Mouse (Mus musculus): ENCODE measurements around the gene Slc12a3. TPM values are rescaled to one million over a fixed set of nuclear protein-coding genes. Genes with fewer than 3 reads are reported as not detected.
A peak's percentile ranks its signal among the peaks of the same experiment; 100 is the strongest.
"Not testable (repeated sequence)": the region's sequence is repeated elsewhere in the genome, so short reads cannot be mapped to it uniquely, and the experiment has no call there.

Gene Slc12a3
- polyA plus RNA-seq, 1 experiment from 2014 or later: 0.51 TPM

DNA sequence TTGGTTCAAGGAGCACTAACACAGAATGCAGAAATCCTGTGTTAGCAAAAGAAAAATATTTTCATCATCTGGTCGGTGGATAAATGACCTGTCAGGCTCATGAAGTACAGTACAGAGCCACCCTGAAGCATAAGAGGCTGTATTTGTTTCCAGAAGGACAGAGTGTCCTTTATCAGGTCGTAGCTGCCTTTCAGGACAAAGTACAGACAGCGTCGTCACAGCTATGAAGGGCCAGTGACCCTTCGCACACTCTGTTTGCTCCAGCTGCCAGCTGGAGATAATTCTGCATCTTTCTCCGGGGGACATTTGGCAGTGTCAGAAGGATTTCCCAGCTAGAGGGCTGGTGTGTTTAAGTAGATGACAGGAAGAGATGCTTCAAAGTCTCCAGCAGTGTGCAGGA lies 63.6 kb downstream of the Slc12a3 start:
- no peak for ATAC-seq (ENCODE audit: low FRiP score, low TSS enrichment)
- Histone ChIP-seq H3K9ac (ENCODE audit: low read depth, low read length) (no peak overlapping the region), H3K4me3 (ENCODE audit: low read length) (no peak overlapping the region), H3K9me3 (ENCODE audit: control insufficient read depth, low read length) (no peaks in the 10 kb centered on the region), H3K4me2 (replicated peaks; ENCODE audit: low read depth, low read length) (no peak overlapping the region), H3K27ac (ENCODE audit: low read depth, low read length) (no peak overlapping the region), H3K36me3 (ENCODE audit: control insufficient read depth, insufficient read depth, low read length) (peaks cover 63% of the 10 kb centered on the region), H3K4me1 (ENCODE audit: control insufficient read depth, insufficient read depth, low read length) (0 out of 2 replicates have a peak, but pooled peaks cover 6% of the 10 kb centered on the region), H3K27me3 (ENCODE audit: control insufficient read depth, insufficient read depth, low read length) (no peaks in the 10 kb centered on the region)
- 72% methylated on average over 6 of the region's 6 CpGs for WGBS

- Histone ChIP-seq H3K4me2 (replicated peaks; ENCODE audit: low read depth, low read length) (no peak overlapping the region), H3K27me3 (ENCODE audit: control insufficient read depth, insufficient read depth, low read length) (no peaks in the 10 kb centered on the region), H3K4me1 (ENCODE audit: control insufficient read depth, insufficient read depth, low read length) (no peaks in the 10 kb centered on the region), H3K4me3 (ENCODE audit: low read length) (no peak overlapping the region), H3K36me3 (ENCODE audit: control insufficient read depth, insufficient read depth, low read length) (peaks cover 46% of the 10 kb centered on the region), H3K9ac (ENCODE audit: low read depth, low read length) (no peak overlapping the region), H3K27ac (ENCODE audit: low read depth, low read length) (no peak overlapping the region), H3K9me3 (ENCODE audit: control insufficient read depth, low read length) (no peaks in the 10 kb centered on the region)
- no peak for ATAC-seq (ENCODE audit: low FRiP score, low TSS enrichment)
- 86% methylated on average over 6 of the region's 6 CpGs for WGBS
Observed at GRCm38 (mm10) chr8:94395851-94396540, 67.0 kb downstream of the Slc12a3 start.

- Histone ChIP-seq H3K9ac (ENCODE audit: low read depth, low read length) (no peak overlapping the region), H3K4me2 (replicated peaks; ENCODE audit: low read depth, low read length) (no peak overlapping the region), H3K9me3 (ENCODE audit: control insufficient read depth, low read length) (no peaks in the 10 kb centered on the region), H3K27me3 (ENCODE audit: control insufficient read depth, insufficient read depth, low read length) (no peaks in the 10 kb centered on the region), H3K4me3 (ENCODE audit: low read length) (no peak overlapping the region), H3K4me1 (ENCODE audit: control insufficient read depth, insufficient read depth, low read length) (no peaks in the 10 kb centered on the region), H3K27ac (ENCODE audit: low read depth, low read length) (no peak overlapping the region), H3K36me3 (ENCODE audit: control insufficient read depth, insufficient read depth, low read length) (peaks cover 35% of the 10 kb centered on the region)
- 65% methylated on average over 11 of the region's 11 CpGs for WGBS
- ATAC-seq (ENCODE audit: low FRiP score, low TSS enrichment): peak; percentile 60; the same call in 1 of the 2 replicates
Observed at GRCm38 (mm10) chr8:94396964-94397657, 68.1 kb downstream of the Slc12a3 start.

- no peak for ATAC-seq (ENCODE audit: low FRiP score, low TSS enrichment)
- 73% methylated on average over 6 of the region's 6 CpGs for WGBS
- H3K36me3 ChIP-seq (ENCODE audit: control insufficient read depth, insufficient read depth, low read length): peaks cover 24% of the 10 kb centered on the region
- H3K27me3 ChIP-seq (ENCODE audit: control insufficient read depth, insufficient read depth, low read length): no peaks in the 10 kb centered on the region
- H3K27ac ChIP-seq (ENCODE audit: low read depth, low read length): no peak overlapping the region
- H3K4me3 ChIP-seq (ENCODE audit: low read length): no peak overlapping the region
- no peaks in the 10 kb centered on the region for H3K4me1 ChIP-seq (ENCODE audit: control insufficient read depth, insufficient read depth, low read length)
- no peaks in the 10 kb centered on the region for H3K9me3 ChIP-seq (ENCODE audit: control insufficient read depth, low read length)
- H3K9ac ChIP-seq (ENCODE audit: low read depth, low read length): no peak overlapping the region
- H3K4me2 ChIP-seq (replicated peaks; ENCODE audit: low read depth, low read length): no peak overlapping the region
Observed at GRCm38 (mm10) chr8:94398587-94398986, 69.6 kb downstream of the Slc12a3 start.

- 93% methylated on average over 3 of the region's 3 CpGs for WGBS
- Histone ChIP-seq H3K36me3 (ENCODE audit: control insufficient read depth, insufficient read depth, low read length) (peaks cover 16% of the 10 kb centered on the region), H3K4me3 (ENCODE audit: low read length) (no peak overlapping the region), H3K4me1 (ENCODE audit: control insufficient read depth, insufficient read depth, low read length) (no peaks in the 10 kb centered on the region), H3K9me3 (ENCODE audit: control insufficient read depth, low read length) (no peaks in the 10 kb centered on the region), H3K27ac (ENCODE audit: low read depth, low read length) (no peak overlapping the region), H3K27me3 (ENCODE audit: control insufficient read depth, insufficient read depth, low read length) (no peaks in the 10 kb centered on the region), H3K4me2 (replicated peaks; ENCODE audit: low read depth, low read length) (no peak overlapping the region), H3K9ac (ENCODE audit: low read depth, low read length) (no peak overlapping the region)
- no peak for ATAC-seq (ENCODE audit: low FRiP score, low TSS enrichment)
Observed at GRCm38 (mm10) chr8:94399361-94399953, 70.5 kb downstream of the Slc12a3 start.

GRCm38 (mm10) chr8:94399957-94400356 lies 71.0 kb downstream of the Slc12a3 start:
- 71% methylated on average over 2 of the region's 2 CpGs for WGBS
- not testable (repeated sequence) for H3K9me3 ChIP-seq (ENCODE audit: control insufficient read depth, low read length)

DNA sequence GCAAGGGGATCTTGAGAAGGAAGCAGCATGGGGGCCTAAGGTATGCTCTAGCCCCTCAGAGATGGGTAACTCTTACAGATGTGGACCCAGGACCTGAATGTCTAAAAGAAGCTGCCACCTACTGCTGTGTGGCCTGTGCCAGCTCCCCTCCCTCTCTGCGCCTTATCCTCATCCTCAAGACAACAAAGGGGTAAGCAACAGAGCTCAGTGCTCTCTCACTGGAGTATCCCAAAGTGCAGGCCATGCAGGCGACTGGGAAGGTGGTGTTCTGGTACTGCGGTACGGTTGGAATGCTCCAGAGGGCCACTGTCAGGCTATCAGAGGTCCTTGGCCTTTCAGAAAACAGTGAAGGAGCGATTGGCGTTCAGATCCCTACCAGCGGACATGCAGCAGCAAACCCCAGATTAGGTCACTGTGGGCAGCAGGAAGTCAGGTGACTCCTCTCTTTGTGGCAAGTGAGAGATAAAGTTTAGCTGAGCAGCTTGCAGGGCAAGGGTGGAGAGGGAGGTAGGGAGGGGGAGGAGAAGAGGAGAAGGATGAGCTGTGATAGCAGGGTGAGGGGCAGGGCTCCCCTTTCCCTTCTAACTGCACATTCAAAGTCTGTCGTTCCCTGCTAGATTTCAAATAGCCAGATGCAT lies 79.6 kb downstream of the Slc12a3 start:
- Histone ChIP-seq H3K36me3 (ENCODE audit: control insufficient read depth, insufficient read depth, low read length) (no peaks in the 10 kb centered on the region), H3K27me3 (ENCODE audit: control insufficient read depth, insufficient read depth, low read length) (no peaks in the 10 kb centered on the region), H3K9me3 (ENCODE audit: control insufficient read depth, low read length) (no peaks in the 10 kb centered on the region), H3K4me1 (ENCODE audit: control insufficient read depth, insufficient read depth, low read length) (no peaks in the 10 kb centered on the region), H3K27ac (ENCODE audit: low read depth, low read length) (no peak overlapping the region), H3K9ac (ENCODE audit: low read depth, low read length) (no peak overlapping the region), H3K4me3 (ENCODE audit: low read length) (no peak overlapping the region), H3K4me2 (replicated peaks; ENCODE audit: low read depth, low read length) (no peak overlapping the region)
- 63% methylated on average over 8 of the region's 8 CpGs for WGBS
- no peak for ATAC-seq (ENCODE audit: low FRiP score, low TSS enrichment)

More at GRCm38 (mm10) chr8:94399957-94400356, 71.0 kb downstream of the Slc12a3 start:
- peaks cover 11% of the 10 kb centered on the region for H3K36me3 ChIP-seq (ENCODE audit: control insufficient read depth, insufficient read depth, low read length)
- H3K27me3 ChIP-seq (ENCODE audit: control insufficient read depth, insufficient read depth, low read length); H3K27ac ChIP-seq (ENCODE audit: low read depth, low read length); H3K9ac ChIP-seq (ENCODE audit: low read depth, low read length); ATAC-seq (ENCODE audit: low FRiP score, low TSS enrichment); H3K4me3 ChIP-seq (ENCODE audit: low read length); H3K4me2 ChIP-seq (replicated peaks; ENCODE audit: low read depth, low read length); H3K4me1 ChIP-seq (ENCODE audit: control insufficient read depth, insufficient read depth, low read length): not testable (repeated sequence)

DNA sequence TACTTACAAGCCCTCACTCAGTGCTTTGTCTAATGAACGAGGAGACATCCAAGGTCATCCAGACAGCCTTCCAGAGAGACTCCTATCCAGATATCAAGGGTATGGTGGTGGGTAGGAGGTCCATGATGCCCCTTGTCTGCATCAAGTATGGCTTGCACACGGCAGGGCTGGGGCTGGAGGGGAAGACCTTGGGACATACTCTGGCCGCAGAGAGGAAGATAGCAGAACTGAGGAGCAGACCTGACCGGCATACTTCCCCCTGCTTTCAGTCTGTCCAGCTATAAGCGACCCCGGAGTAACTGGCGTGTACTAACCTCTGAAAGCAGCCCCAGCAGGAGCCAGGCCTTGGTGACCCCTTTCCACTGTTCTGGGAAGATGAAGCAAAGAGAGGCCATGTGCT lies 80.5 kb downstream of the Slc12a3 start:
- WGBS: 89% methylated on average over 7 of the region's 7 CpGs
- no peaks in the 10 kb centered on the region for H3K9me3 ChIP-seq (ENCODE audit: control insufficient read depth, low read length)
- no peak overlapping the region for H3K4me2 ChIP-seq (replicated peaks; ENCODE audit: low read depth, low read length)
- no peak overlapping the region for H3K9ac ChIP-seq (ENCODE audit: low read depth, low read length)
- no peak for ATAC-seq (ENCODE audit: low FRiP score, low TSS enrichment)
- H3K27me3 ChIP-seq (ENCODE audit: control insufficient read depth, insufficient read depth, low read length): no peaks in the 10 kb centered on the region
- H3K4me1 ChIP-seq (ENCODE audit: control insufficient read depth, insufficient read depth, low read length): no peaks in the 10 kb centered on the region
- H3K27ac ChIP-seq (ENCODE audit: low read depth, low read length): no peak overlapping the region
- no peak overlapping the region for H3K4me3 ChIP-seq (ENCODE audit: low read length)
- H3K36me3 ChIP-seq (ENCODE audit: control insufficient read depth, insufficient read depth, low read length): no peaks in the 10 kb centered on the region

All from kidney, embryonic 14.5 days (tissue).